Mouse (Mus musculus) urinary bladder, postnatal 14 days (tissue): ENCODE measurements around the gene Ankrd33b.

Source experiments
- DNase-seq: peaks from one replicate; pipeline ENCODE4 v3.0.0; 2021; ENCODE audit warnings: low spot score

Ankrd33b gene

DNA sequence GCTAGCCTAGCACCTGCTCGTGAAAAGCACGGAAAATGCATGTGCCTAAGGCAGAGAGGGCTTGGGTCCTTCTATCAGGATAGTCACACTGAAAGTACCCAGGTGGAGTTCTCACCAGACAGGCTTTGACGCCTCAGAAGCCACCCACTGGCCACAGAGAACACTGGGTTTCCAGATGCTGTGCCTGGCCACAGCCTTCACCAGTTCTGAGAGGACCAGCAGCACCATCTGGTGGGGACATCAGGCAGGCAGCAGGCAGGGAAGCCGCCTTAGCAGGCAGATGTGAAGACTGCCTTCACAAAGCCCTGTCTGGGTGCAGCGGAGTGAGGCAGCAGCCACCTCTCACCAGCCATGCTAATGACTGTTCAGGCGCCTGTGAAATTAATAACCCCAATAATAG is 102.7 kb downstream of the Ankrd33b start:
- DNase-seq: peak; percentile 82

DNA sequence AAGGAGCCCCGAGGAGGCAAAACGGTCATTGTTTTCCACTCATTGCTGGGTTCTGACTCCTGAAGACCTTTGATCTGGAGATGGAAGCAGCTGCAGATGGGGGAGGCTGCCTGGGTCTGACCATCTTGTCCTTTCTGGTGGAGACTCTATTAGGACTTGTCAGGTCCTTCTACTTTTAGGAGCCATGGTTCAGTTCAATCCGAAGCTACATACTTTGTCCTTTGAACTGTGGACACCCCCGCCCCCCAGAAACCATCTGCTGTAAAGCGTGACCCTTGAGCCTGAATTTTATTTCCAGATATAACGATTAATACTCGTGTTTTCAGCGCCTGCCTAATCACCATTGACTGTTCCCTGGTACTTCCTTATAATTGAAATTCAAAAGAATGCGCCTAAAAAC is 105.2 kb downstream of the Ankrd33b start:
- DNase-seq: no peak

DNA sequence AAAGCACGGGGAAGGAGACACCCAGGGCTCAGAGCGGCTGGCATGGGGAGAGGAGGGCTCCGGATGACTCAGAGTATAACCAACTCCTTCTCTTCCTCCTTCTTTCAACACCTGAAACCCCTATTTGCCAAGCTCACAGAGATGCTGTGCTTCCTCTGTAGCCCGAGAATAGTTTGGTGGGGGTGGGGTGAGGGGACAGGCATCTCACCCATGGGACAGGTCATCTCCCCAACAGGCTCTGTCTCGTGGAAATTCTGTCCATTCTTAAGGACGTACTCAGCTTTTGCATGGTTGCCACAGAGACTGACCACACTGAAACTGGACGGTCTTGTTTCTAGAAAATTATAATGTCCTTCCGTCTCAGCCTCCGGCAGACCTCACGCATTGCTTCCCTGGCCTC is 106.4 kb downstream of the Ankrd33b start:
- no peak for DNase-seq

- DNase-seq: no peak
Observed at GRCm38 (mm10) chr15:31258693-31259439, 108.7 kb downstream of the Ankrd33b start.

DNA sequence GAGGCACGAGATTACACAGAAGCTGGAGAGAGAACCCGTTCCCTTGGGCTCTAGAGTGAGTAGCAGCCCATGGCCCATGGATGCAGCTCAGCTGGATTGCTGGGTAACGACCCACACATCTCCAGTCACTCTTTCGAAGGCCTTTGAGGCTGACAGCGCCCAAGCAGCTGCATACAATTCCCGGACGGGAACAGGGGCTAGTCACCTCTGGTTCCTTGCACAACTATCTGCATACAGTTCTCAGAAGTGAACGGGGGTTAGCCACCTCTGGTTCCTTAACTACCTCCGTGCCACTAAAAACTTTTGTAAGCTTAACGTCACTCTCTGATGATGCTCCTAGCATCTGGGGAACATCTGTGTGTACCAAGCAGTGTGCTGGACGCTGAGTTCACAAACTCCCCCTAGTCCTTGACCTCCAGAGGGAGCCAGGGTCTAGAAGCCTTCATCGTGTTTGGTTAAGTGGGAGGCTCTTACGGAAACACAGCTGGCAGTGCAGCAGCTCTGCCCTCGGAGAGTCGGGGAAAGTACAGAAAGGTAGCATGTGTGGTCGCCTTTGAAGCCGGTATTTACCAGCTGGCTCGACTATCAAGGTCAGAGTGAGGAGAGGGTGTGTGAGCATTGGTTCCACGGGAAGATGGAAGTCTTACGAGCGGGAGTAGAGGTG is 109.4 kb downstream of the Ankrd33b start:
- no peak for DNase-seq

DNA sequence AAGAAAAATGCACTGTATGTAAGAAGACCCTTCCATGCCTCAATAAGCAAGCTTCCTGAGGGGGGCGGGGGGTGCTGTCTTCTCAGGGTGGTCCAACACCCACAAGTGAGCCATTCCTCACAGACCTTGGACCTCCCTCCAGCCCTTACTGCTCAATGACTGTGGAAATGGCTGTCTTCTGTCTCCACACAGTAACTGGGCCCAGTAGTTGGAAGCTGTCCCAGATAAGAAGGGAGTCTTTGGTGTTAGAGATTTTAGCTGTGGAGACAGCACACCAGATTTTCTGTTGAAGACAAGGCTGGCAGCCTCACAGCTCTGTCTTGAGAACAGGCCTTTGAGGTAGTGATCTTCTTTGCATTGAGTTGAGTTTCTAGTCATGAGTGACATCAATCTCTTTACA is 110.2 kb downstream of the Ankrd33b start:
- no peak for DNase-seq

DNA sequence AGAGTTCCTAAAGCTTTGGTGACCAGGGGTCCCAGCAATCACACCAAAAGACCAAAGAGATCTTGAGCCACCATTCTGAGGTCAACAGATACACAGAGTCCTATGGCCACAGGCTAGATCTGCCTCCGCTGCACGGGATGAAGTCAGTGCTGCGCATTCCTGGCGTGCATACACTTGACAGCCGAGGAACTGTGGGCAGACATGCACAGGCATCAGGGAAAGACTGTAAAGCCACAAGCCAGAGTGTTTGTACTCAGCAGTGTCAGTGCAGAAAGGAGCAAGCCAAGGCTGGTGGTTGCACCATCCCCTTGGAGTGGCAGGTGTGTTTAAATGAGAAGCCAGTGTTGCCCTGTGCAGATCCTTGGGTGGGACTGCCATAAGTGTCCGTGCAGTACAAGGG is 111.8 kb downstream of the Ankrd33b start:
- DNase-seq: no peak

- DNase-seq: no peak
Observed at GRCm38 (mm10) chr15:31254939-31255535, 112.5 kb downstream of the Ankrd33b start.

- no peak for DNase-seq
Observed at GRCm38 (mm10) chr15:31253963-31254362, 113.6 kb downstream of the Ankrd33b start.

GRCm38 (mm10) chr15:31253380-31253779 is 114.1 kb downstream of the Ankrd33b start:
- DNase-seq: no peak

- DNase-seq: no peak
Observed at GRCm38 (mm10) chr15:31252590-31253311, 114.8 kb downstream of the Ankrd33b start.

GRCm38 (mm10) chr15:31251189-31251588 is 116.3 kb downstream of the Ankrd33b start:
- DNase-seq: no peak

GRCm38 (mm10) chr15:31250676-31251075 is 116.8 kb downstream of the Ankrd33b start:
- no peak for DNase-seq

GRCm38 (mm10) chr15:31250027-31250426 is 117.5 kb downstream of the Ankrd33b start:
- DNase-seq: no peak

- no peak for DNase-seq
Observed at GRCm38 (mm10) chr15:31248882-31249281, 118.6 kb downstream of the Ankrd33b start.

DNA sequence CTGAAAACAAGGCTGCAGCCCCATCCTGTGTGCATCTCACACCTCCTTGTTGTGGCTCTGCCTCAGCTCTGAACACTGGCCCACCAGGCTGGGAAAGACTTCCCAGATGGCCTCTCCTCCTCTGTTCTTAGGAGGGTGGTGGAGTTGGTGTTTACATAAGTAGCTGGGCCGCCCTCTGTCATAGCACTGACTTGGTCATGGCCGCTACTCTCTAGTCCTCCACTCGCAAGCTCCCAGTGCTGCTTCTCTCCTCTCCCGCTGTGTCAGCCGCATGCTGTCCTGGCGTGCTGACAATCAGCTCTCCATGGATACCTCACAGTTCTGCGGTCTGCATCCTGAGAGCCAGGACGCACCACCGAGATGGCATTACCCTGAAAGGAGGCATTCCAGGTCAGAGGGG is 120.5 kb downstream of the Ankrd33b start:
- no peak for DNase-seq

DNA sequence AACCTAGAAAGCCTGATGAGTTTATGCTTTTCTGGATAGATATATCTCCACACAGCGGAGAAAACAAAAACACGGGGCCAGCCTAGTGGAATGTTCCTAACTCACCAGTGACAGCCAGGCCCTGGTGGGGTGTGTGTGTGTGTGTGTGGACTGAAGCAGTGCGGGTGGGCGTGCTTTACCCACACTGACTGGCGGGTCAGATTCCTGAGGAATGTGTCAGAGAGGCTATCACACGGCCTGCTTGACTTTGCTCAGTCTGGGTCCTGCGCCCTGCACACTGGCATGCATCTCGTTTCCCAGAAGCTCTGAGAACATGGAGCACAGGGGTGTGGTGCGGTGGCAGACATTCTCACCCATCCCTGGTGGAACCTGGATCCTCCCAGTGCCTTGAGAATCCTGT is 121.6 kb downstream of the Ankrd33b start:
- peak; percentile 46 for DNase-seq

DNA sequence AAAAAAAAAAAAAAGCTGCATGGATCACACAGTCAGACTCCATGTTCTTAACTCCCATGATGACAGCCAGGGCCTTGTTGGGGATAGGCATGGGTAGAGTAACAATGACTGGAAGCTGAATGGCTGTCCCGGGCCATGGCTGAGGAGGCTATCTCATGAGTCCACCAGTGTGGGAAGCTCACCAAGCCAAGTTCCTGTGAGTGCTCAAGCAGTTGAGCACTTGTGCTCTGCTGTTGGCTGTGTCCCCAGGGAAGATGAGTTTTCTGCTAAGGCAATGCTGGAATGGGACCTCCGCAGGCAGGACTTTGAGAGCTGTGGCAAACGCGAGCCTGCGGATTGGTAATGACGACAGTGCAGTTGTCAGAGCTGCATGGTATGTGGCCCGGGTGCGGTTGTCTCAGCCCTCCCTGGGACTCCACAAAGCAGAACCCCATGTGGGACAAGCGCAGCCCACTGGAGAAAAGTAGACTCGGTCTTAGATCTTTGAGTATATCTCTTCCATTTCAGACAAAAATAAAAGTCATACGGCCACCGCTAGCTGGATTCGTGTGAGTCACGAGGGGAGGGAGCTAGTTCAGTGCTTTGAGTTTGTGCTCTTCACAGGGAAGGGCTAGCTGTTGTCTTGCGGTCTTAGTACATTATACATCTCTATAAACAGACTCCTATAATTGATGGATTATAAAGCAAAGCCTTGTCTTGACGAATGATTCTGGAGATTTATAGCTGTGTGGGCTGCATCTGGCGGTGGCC is 122.7 kb downstream of the Ankrd33b start:
- no peak for DNase-seq

GRCm38 (mm10) chr15:31243260-31243659 is 124.3 kb downstream of the Ankrd33b start:
- no peak for DNase-seq
